Mouse (Mus musculus) heart, postnatal 4 days (tissue): ENCODE measurements around the gene Kcnj8. TPM values are rescaled to one million over a fixed set of nuclear protein-coding genes. Genes with fewer than 3 reads are reported as not detected.
A peak's percentile ranks its signal among the peaks of the same experiment; 100 is the strongest.
"Not testable (repeated sequence)": the region's sequence is repeated elsewhere in the genome, so short reads cannot be mapped to it uniquely, and the experiment has no call there.

Experiments used
- DNase-seq: peaks from one replicate; pipeline ENCODE4 v3.0.0; 2021
- total RNA-seq, 2 experiments: library from RNA; stranded (reverse); gene quantifications; 2 replicates each; pipeline ENCODE4 v1.2.3; 2021

Kcnj8 gene
- total RNA-seq, 2 experiments from 2014 or later: 20.7 to 21.7 TPM

DNA sequence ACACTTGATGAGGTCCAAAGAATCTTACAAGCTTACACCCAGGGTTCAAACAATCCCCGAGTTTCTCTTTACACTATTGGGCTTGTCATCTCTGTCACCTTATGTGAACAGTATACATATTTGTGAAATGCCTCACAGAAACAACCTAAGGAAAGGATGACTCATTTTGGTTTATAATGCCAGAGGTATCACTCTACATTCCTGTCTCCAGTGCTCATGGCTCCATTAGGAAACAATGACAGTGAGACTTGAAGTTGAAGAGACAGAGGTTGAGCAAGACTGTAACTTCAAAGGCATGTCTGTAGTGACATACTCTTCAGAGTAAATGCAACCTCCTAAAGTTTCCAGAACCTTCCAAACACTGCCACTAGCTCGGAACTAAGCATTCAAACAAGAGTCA is 23.0 kb downstream of the Kcnj8 start:
- DNase-seq: no peak

DNA sequence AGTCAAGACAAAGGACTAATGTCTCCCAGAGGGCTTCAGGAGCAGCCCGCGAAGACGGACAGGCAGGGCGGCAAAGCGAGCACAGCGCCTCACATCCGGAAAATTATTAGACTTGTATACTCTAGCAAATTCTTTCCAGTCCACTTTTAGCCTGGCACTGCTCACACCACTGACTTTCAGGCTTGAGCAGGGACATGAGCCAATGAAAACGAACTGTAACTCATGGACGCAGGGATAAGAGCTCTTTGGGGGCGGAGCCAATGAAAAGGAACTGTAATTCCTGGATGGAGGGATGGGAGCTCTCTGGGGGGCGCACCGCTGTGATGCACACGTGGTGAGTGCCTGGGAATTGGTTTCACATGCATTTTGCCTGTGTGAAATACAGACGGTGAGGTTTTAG is 26.3 kb downstream of the Kcnj8 start:
- DNase-seq: peak; percentile 44

DNA sequence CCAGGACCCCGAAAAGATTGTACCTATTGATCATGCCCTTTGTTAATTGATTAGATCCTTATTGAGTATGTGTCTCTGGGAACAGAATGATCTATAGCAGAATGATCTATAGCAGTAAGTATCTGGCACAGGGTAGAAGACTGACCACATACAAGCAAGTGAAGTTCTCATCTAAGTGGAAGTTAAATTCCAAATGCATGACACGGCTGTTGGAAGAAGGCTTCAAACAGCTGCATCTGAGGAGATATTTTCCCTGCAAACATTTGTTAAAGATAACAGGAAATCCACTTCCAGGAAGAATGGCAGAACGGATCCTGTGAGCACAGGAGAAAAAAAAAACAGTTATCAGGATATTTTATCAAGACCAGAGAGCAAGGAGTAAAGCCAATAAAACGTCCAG is 27.8 kb downstream of the Kcnj8 start:
- DNase-seq: no peak

DNA sequence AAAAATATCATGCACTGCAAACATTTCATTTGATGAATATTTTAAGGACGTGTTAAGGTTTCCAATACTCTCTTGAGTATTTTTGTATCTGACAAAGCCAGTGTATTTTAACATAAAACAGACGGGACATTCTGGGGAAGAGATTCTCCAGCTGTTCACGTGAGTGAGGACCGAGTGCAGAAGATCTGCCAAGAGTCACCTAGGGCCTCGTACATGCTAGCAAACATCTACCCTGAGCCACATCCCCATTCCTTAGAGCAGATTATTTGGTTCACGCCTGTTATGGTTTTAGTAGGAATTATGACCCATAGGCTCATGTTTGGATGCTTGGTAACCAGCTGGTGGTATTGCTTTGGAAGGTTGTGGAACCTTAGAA is 28.6 kb downstream of the Kcnj8 start:
- no peak for DNase-seq

DNA sequence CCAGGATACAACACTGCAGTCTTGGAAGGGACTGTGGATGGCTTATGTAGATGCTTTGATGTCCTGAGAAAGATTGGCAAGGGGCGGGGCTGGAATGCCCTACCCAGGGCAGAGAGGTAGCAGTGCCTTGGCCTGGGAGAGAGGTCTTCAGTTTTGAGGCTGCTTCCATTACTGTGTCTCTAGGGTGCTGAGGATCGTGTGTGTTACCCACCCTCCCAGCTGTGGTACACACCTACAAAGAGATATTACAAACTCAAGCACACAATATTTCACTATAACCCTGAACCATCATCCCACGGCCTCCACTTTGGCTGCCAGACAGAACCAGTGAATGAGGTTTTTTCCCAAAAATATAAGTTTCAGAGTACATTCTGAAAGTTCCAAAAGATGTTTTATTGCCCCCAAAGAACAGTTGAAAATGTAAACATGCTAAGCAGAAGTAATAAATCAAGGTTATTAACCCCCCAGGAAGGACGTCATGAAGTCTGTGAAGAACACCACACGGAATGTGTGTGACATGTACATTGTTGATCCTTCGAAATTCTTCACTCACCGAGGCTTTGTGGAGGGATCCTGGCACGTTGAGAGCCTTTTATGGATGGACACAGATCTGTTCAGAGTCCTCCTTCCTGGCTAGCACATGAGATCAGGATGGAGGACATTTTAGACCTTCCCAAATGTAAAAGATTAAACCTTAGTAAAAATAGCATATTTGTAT is 29.2 kb downstream of the Kcnj8 start:
- DNase-seq: no peak

DNA sequence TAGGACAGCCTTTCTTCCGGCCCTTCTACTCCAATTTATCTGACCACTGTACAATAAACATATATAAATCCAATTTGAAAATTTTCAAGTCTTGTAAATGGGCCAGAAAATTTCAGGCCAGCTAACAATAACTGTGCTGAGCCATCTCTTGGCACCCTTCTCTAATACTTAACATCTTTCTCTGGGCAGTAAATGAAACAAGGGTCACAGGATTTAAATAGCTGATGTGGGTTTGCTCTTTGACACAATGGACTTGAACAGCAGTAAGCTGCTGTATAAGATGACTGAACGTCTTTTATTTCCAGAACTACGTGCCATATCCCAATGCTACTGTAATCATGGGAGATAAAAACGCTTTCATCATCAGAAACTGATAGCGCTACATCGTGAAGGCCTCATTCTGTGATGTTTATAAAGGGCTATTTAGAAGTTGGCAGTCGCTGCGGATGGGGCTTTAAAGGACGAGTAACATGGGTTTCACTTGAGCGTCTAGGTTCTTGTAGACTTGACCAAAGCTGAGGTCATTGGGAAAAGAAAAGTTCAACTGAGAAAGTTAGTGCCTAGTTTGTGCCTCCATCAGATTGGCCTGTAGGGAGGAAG is 30.8 kb downstream of the Kcnj8 start:
- no peak for DNase-seq

DNA sequence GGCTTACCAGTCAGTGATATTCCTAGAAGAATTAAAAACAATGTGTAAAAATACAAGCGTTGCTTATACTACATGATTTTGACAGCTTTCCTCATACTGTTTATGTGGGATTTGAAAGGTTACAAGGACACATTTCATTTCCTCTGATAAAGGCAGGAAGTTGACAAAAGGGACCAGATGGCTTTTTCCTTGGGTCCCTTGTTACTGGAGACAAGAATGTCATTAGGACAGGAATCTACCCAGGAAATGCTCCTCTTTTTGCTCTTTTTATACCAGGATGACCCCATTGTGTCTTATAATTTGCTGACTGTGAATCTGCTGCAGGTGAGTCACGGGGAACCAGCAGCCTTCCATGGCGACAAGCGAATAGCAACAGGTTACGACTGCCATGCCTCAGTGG is 31.3 kb downstream of the Kcnj8 start:
- DNase-seq: no peak

DNA sequence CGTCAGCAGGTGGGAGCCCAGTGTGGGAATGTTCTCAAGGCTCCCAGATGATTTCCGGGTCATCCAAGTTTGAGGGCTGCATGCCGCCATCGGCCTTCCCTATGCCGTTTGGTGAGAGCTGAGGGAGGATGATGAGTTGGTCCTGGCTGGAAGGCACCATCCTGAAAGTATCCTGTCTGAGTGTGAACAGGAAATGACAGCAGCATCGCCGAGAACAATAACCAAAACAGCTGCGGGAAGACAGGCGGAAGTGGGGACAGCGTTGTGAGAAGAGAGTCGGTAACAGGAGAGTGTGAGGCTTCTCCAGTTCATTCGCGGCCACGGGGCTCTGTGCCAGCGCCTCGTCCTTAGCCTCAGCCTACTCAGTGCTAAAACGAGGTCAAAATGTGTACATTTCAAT is 32.9 kb downstream of the Kcnj8 start:
- peak; percentile 67 for DNase-seq

DNA sequence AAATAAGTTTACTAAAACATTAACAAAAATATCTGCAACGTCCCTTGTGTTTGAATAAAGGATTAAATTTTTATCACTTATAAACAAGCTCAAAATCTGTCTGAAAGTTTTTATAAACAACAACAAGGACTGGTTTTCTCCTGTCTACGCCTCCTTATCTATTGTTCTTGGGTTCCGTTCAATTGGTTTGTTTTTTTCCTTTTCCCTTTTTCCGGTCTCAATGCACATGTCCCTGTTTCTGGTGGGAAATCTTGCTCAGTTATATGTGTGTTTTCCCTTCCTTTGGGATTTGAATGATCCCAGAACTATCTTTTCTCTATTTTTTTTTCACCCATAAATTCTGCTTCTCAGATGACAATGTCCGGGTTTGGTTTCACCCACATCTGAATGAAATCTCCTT is 38.0 kb downstream of the Kcnj8 start:
- no peak for DNase-seq

DNA sequence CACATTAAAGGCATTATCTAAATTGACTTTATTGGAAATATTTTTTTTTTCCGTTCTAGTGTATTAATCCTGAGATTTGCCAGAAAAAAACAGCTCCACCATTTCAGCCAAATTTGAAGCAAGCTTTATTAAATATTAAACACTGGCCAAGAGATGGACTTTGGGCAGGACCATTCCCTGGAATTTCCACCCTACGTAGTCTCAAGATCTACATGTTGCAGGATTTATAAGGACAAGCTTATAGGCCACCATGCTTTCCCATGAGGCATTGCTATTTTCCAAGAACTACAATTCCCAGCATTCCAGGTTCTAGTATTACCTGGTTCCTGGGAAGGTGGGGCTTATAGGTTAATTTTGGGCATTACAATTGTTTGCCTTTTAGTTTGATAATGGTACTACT is 38.7 kb downstream of the Kcnj8 start:
- DNase-seq: no peak

DNA sequence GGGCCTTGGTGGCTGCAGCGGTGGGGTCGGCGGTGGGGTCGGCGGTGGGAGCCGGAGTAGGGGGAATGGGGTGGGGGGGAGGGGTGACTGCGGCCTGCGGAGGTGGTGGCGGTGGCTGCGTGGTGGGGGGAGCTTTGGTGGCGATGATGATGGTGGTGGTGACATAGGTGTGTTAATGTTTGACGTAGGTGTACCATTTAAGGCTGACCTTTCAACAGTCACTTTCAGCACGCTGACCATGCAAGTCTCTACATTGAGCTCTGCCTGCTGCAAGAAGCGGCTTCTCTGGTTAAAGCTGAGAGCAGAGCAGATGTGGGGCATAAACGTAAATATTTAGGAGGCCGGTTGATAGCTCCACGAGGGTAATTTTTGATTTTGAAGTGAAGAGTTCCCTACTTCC is 39.3 kb downstream of the Kcnj8 start:
- DNase-seq: no peak

DNA sequence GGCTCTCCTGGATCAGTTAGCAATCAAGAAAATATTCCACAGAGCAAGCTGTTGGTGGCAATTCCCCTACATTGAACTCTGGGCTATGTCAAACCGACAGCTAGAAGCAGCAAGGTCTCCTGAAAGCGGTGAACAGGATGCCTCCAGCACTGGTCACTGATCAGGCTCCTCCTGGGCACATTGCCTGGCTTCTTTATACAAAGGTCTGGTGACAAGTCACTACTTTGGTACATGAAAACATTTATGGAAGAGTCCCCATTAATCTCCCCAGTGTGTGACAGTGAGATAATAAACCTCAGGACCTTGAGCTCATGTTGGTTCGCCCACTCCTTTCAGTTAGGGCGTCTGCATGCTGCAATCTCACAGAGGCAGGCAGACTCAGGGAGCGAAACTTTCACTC is 41.0 kb downstream of the Kcnj8 start:
- no peak for DNase-seq

DNA sequence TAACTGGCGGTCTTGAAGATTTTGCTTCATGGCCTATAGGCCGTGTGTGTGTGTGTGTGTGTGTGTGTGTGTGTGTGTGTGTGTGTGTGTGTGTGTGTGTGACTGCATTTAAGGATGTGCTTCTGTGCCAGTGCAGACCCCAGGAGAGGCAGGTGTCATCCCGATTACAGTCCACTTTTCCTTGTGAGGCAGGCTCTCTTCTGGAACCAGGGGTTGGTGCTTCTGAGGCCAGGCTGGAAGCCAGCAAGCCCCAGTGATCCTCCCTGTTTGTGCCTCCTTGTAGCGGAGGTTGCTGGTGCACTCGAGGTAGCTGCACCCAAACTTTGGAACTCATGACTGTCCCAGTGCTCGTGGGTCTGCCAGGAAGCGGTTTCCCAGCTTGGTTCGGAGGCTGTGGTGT is 41.7 kb downstream of the Kcnj8 start:
- DNase-seq: no peak

DNA sequence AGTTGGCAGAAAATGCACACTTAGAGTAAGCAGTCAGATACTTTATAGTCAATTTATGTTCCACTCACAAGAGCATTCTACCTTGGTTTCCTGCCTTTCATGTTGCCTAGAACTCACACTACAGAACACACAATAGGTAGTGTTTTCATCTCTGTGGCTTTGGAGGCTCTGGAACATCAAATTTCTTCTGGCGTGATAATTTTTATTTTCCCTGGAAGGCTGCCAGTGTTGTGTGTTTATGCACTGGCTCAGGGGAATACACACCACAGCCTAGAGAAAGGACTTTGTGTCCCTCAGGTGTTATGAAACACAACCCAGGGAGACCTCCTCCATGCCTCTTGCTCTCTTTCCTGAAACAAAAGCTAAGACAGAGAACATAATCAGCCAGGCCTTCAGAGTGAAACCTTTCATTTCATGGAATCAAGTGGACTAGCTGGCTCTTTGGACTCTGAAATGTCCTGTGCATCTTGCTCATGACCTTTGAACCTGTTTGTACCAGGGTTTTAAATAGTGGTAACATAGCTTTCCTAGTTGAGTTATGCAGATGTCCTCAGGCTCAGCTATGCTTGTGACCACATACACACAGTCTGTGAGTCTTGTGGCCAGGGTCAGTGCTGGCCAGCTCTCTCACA is 43.4 kb downstream of the Kcnj8 start:
- no peak for DNase-seq

DNA sequence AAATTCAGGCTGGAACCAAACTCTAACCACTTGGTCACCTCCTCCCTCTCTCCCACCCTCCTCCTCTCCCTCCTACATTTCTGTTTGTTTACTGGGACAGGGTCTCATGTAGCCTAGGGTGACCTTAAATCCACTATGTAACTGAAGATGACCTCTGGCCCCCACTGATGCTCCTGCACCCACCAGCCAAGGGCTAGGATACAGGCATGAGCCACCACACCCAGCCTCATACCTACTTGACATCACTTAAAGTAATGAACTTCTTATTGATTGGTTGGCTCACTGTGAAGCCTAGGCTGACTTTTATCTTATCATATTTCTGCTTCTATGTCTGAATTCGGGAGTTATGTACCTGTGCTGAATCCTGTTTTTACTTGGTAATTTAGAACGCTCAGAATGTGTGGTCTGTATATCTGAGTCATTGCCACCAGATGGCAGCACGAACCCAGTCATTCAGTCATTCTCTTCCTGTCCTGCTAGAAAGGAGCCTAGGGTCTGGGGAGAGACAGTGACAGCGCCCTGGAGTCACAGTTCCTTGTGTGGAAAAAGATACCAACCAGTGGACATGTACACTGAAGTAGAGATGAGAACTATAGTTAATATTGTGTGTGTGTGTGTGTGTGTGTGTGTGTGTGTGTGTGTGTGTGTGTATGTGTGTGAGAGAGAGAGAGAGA is 46.6 kb downstream of the Kcnj8 start:
- DNase-seq: peak; percentile 83

DNA sequence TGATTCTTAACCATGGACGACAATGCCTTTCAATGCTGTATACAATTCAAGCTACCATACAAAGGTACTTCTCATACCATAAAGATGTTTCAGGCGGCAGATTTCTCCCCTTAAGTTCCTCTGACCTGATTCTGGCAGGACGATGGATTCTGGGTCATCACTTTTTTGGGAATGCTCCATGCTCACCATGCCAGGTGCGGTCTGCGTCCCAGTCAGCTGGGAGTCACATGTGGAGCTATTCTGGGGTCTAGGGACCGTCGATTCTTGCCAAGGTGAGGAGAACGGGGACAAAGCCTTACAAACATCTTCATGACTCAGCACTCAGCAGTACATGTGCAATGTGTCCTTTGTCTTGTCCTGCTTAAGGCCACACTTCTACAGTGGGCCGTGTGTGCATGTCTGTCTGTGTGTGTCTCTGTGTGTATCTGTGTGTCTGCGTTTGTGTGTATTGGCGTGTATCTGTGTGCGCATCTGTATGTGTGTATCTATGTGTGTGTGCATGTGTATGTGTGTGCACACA is 49.8 kb downstream of the Kcnj8 start:
- DNase-seq: no peak

DNA sequence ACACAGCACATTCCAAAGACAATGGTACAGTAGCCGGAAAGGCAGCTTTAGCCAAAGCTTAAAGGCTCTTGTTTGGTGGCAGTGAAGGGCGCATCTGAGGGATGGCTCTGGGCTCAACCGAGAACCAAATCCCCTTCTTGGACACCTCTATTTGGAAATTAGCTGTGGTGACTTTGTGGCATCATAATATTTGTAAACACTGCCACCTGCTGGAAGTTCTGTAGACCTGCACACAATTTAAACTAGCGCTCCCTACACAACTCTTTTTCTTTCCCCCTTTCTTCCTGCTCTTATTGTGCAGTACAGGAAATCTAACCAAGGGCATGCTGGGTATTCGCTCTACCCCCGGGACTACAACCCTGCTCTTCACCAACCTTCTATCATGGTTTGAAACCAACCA is 52.3 kb downstream of the Kcnj8 start:
- peak; percentile 37 for DNase-seq

DNA sequence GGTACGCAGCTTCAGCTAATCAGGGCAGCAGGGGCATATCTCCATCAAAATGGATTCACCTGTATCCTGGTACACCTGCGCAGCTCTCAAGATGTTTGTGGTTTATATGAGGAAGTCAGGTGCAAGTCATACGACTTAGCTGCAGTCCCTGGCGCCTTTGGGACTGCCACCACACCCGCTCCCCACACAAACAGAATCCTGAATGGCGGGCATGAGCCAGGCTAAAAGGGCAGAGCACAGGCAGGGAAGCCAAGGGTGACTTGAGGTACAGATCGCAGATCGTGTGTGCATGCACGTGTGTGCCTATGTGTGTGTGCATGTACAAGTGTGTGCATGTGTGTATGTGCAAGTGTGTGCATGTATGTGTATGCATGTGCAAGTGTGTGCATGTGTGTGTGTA is 56.0 kb downstream of the Kcnj8 start:
- not testable (repeated sequence) for DNase-seq

DNA sequence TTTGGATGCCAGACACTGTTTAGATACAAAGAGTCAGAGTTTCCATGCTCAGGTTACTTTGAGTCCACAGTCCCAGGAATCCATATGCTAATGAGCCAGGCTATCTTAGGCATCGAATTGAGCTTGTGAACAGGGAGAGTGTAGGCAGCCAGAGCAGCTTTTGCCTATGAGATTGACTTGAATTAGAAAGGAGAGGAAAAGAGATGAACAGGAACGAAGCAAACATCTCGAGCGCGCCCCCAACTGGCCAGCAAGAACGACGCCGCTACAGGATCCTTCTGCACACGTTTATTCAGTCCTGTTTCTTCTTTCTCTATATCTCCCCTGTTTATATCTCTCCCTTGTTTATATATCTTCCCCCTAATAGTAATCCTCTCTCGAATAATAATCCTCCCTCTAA is 56.5 kb downstream of the Kcnj8 start:
- DNase-seq: peak; percentile 70
